Mouse (Mus musculus): ENCODE data around the gene Olfr432.

GRCm38 (mm10) chr1:174050532-174050931, 1.5 kb downstream of the Olfr432 start:
- TF ChIP-seq CTCF (IDR thresholded peaks at IDR 0.05; ENCODE audit: low read depth): no peak
- no peak for TF ChIP-seq EP300 (optimal IDR thresholded peaks at IDR 0.05)

Measured in stomach, postnatal 0 days (tissue).